Mouse (Mus musculus) ES-Bruce4 (cell line): ENCODE results near the gene Pak4. TPM values are rescaled to one million over a fixed set of nuclear protein-coding genes. Genes with fewer than 3 reads are reported as not detected.

Experiments
- H3K27ac ChIP-seq: 2 replicates; pipeline ENCODE4 v1.5.1; 2012; ENCODE audit warnings: low read length, inconsistent platforms; ENCODE audit not compliant: insufficient read depth
- H3K27me3 ChIP-seq: 2 replicates; pipeline ENCODE4 v1.6.1; 2012; ENCODE audit warnings: mild to moderate bottlenecking, low read length, inconsistent platforms; ENCODE audit not compliant: control insufficient read depth, poor library complexity, insufficient read depth, severe bottlenecking
- H3K36me3 ChIP-seq: 2 replicates; pipeline ENCODE4 v1.6.1; 2012; ENCODE audit warnings: inconsistent platforms, mild to moderate bottlenecking, low read length, moderate library complexity; ENCODE audit not compliant: control insufficient read depth, poor library complexity, insufficient read depth, severe bottlenecking
- H3K4me1 ChIP-seq: one replicate; pipeline ENCODE4 v1.8.1; 2011; ENCODE audit warnings: low read length; ENCODE audit not compliant: control insufficient read depth, insufficient read depth
- H3K4me3 ChIP-seq: 2 replicates; pipeline ENCODE4 v1.5.1; 2011; ENCODE audit warnings: low read depth, mild to moderate bottlenecking, low read length
- H3K9ac ChIP-seq: 2 replicates; pipeline ENCODE4 v1.6.1; 2012; ENCODE audit warnings: low read depth, mild to moderate bottlenecking, inconsistent platforms; ENCODE audit not compliant: poor library complexity, severe bottlenecking
- H3K9me3 ChIP-seq: replicated peaks from 2 replicates; pipeline ENCODE4 v1.6.1; 2012; ENCODE audit warnings: mild to moderate bottlenecking, low read length, inconsistent platforms; ENCODE audit not compliant: control insufficient read depth, poor library complexity, insufficient read depth, severe bottlenecking
- CTCF ChIP-seq: IDR thresholded peaks from one replicate; pipeline ENCODE4 v1.8.1; 2011; ENCODE audit warnings: low read depth, low read length
- EP300 ChIP-seq: IDR thresholded peaks from 2 replicates; pipeline ENCODE4 v1.6.1; 2011; ENCODE audit warnings: low read depth, low read length; ENCODE audit not compliant: insufficient read depth
- POLR2A ChIP-seq: IDR thresholded peaks from one replicate; pipeline ENCODE4 v1.8.1; 2011; ENCODE audit warnings: low read length; ENCODE audit not compliant: insufficient read depth
- polyA plus RNA-seq: library from polyadenylated mRNA; stranded (reverse); fragments of >200 nt; gene quantifications from 2 replicates; pipeline ENCODE4 v1.2.4, GENCODE M21; 2011; ENCODE audit warnings: low read depth; ENCODE audit not compliant: missing spikeins, insufficient read depth, insufficient read length

Gene Pak4
- polyA plus RNA-seq, 1 experiment = 64.4 TPM

- TF ChIP-seq EP300 = no peak
- no peak for TF ChIP-seq POLR2A
- no peak for TF ChIP-seq CTCF
- Histone ChIP-seq H3K4me1 (no peaks in the 10 kb centered on the region), H3K36me3 (no peaks in the 10 kb centered on the region), H3K9me3 (no peaks in the 10 kb centered on the region), H3K9ac (no peak overlapping the region), H3K4me3 (no peak overlapping the region), H3K27ac (no peak overlapping the region), H3K27me3 (no peaks in the 10 kb centered on the region)
Measured at GRCm38 (mm10) chr7:28603136-28603535, 5.2 kb upstream of the Pak4 start.

GRCm38 (mm10) chr7:28601668-28602067 is 3.7 kb upstream of the Pak4 start:
- TF ChIP-seq CTCF (peak; percentile 27), EP300 (no peak), POLR2A (no peak)
- H3K9ac ChIP-seq = no peak overlapping the region
- no peak overlapping the region for H3K27ac ChIP-seq
- no peak overlapping the region for H3K4me3 ChIP-seq
- H3K4me1 ChIP-seq = no peaks in the 10 kb centered on the region
- H3K36me3 ChIP-seq = no peaks in the 10 kb centered on the region
- no peaks in the 10 kb centered on the region for H3K9me3 ChIP-seq
- no peaks in the 10 kb centered on the region for H3K27me3 ChIP-seq

- H3K36me3 ChIP-seq = no peaks in the 10 kb centered on the region
- no peaks in the 10 kb centered on the region for H3K27me3 ChIP-seq
- no peak overlapping the region for H3K9ac ChIP-seq
- H3K9me3 ChIP-seq = no peaks in the 10 kb centered on the region
- H3K27ac ChIP-seq = no peak overlapping the region
- TF ChIP-seq POLR2A (no peak), EP300 (no peak), CTCF (peak; percentile 92)
- H3K4me3 ChIP-seq = no peak overlapping the region
- H3K4me1 ChIP-seq = peaks cover 3% of the 10 kb centered on the region
Measured at GRCm38 (mm10) chr7:28601029-28601428, 3.0 kb upstream of the Pak4 start.

GRCm38 (mm10) chr7:28598951-28599350 is 966 bp upstream of the Pak4 start:
- Histone ChIP-seq H3K36me3 (no peaks in the 10 kb centered on the region), H3K27ac (peak overlapping the region; percentile 63; the same call in 1 of the 2 replicates), H3K9ac (peak overlapping the region; percentile 42; the same call in 1 of the 2 replicates), H3K27me3 (no peaks in the 10 kb centered on the region), H3K9me3 (no peaks in the 10 kb centered on the region), H3K4me1 (peaks cover 11% of the 10 kb centered on the region), H3K4me3 (no peak overlapping the region)
- TF ChIP-seq EP300 (no peak), POLR2A (no peak), CTCF (no peak)

- Histone ChIP-seq H3K9me3 (no peaks in the 10 kb centered on the region), H3K27me3 (no peaks in the 10 kb centered on the region), H3K27ac (peak overlapping the region; percentile 85), H3K9ac (peak overlapping the region; percentile 85), H3K36me3 (no peaks in the 10 kb centered on the region), H3K4me3 (peak overlapping the region; percentile 77), H3K4me1 (peaks cover 22% of the 10 kb centered on the region)
- TF ChIP-seq EP300 = no peak
- no peak for TF ChIP-seq CTCF
- TF ChIP-seq POLR2A = no peak
Measured at GRCm38 (mm10) chr7:28597277-28597570, 761 bp downstream of the Pak4 start.

- Histone ChIP-seq H3K4me3 (peak overlapping the region; percentile 77), H3K9ac (peak overlapping the region; percentile 85), H3K4me1 (peaks cover 24% of the 10 kb centered on the region), H3K27ac (peak overlapping the region; percentile 85), H3K9me3 (no peaks in the 10 kb centered on the region), H3K27me3 (no peaks in the 10 kb centered on the region), H3K36me3 (no peaks in the 10 kb centered on the region)
- TF ChIP-seq EP300 (peak; percentile 85), POLR2A (no peak), CTCF (no peak)
Measured at GRCm38 (mm10) chr7:28596436-28597276, 1.3 kb downstream of the Pak4 start.
